Mouse (Mus musculus): ENCODE measurements around the gene Gm11009. TPM values are rescaled to one million over a fixed set of nuclear protein-coding genes. Genes with fewer than 3 reads are reported as not detected.
"Not testable (repeated sequence)": the region's sequence is repeated elsewhere in the genome, so short reads cannot be mapped to it uniquely, and the experiment has no call there.

Gm11009 gene
- total RNA-seq (2014; fragmentation: Nextera tagmentation) (not detected in 2 replicates), total RNA-seq (2017) (not detected in 2 replicates), polyA plus RNA-seq (2012) (not detected in 2 replicates)

DNA sequence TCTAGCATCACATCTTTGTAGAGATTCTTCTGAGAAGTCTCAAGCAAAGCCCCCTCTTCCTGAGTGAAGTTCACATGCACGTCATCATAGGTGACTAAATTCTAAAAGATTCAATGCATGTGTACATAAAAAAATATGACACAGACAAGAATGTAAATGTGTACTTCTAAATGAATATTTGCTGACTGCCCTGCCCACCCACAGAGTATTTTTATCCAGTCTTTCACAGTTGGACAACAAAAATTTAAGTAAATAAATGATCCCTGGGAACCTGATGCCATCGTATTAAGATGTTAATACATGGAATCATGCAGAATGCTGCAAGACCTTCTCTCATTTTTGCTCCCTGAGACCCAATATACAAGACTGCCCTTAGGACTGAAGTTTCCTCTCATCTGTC, at the start of gene Gm11009:
Gm11009 (minus strand) TSS at position 101 of the 400 bp plus-strand sequence.
- not testable (repeated sequence) for H3K36me3 ChIP-seq (replicated peaks); H3K4me3 ChIP-seq (ENCODE audit: low read depth, low read length); H3K27me3 ChIP-seq (ENCODE audit: insufficient read depth, low read length); H3K9me3 ChIP-seq (replicated peaks); DNase-seq (ENCODE audit: low spot score); ATAC-seq (ENCODE audit: extremely low read depth, insufficient number of reproducible peaks, low FRiP score, poor library complexity, severe bottlenecking); H3K4me1 ChIP-seq (ENCODE audit: insufficient read depth, low read depth, low read length)

Other genes with a start within 250 kb of the Gm11009 start
- 10.0 and 15.0 TPM in 2 replicates for gene Gm2004, start 169.7 kb downstream of the Gm11009 start, total RNA-seq (2014; fragmentation: Nextera tagmentation)
- 14.8 and 17.8 TPM in 2 replicates for gene Gm2004, start 169.7 kb downstream of the Gm11009 start, total RNA-seq (2017)
- 0.22 and 0.24 TPM in 2 replicates for gene Gm2004, start 169.7 kb downstream of the Gm11009 start, polyA plus RNA-seq (2012)
- gene 2210418O10Rik, start 92.9 kb downstream of the Gm11009 start, total RNA-seq (2014; fragmentation: Nextera tagmentation) = 26.9 and 30.6 TPM in 2 replicates
- gene 2210418O10Rik, start 92.9 kb downstream of the Gm11009 start, total RNA-seq (2017) = 23.7 and 33.3 TPM in 2 replicates
- gene 2210418O10Rik, start 92.9 kb downstream of the Gm11009 start, polyA plus RNA-seq (2012) = 0.21 and 0.36 TPM in 2 replicates
- 2.1 and 2.9 TPM in 2 replicates for gene Gm14435, start 104.1 kb upstream of the Gm11009 start, total RNA-seq (2014; fragmentation: Nextera tagmentation)
- 0.58 and 2.0 TPM in 2 replicates for gene Gm14435, start 104.1 kb upstream of the Gm11009 start, total RNA-seq (2017)
- not detected in 2 replicates for gene Gm14435, start 104.1 kb upstream of the Gm11009 start, polyA plus RNA-seq (2012)
- 4.9 TPM in 1 of 2 replicates, not detected in the other for gene Gm14434, start 167.3 kb upstream of the Gm11009 start, total RNA-seq (2014; fragmentation: Nextera tagmentation)
- 6.0 and 6.1 TPM in 2 replicates for gene Gm14434, start 167.3 kb upstream of the Gm11009 start, total RNA-seq (2017)
- 0.08 and 0.12 TPM in 2 replicates for gene Gm14434, start 167.3 kb upstream of the Gm11009 start, polyA plus RNA-seq (2012)
- 2.7 TPM in 1 of 2 replicates, not detected in the other for gene Zfp967, start 201.6 kb upstream of the Gm11009 start, total RNA-seq (2014; fragmentation: Nextera tagmentation)
- gene Zfp967, start 201.6 kb upstream of the Gm11009 start, total RNA-seq (2017) = not detected in 2 replicates
- gene Zfp967, start 201.6 kb upstream of the Gm11009 start, polyA plus RNA-seq (2012) = 0.13 and 0.18 TPM in 2 replicates

All from G1E (cell line).